Mouse (Mus musculus) CH12.LX (cell line): Measurements from ENCODE around the gene Slc39a5.

ENCODE experiments used
- CTCF ChIP-seq, 2 experiments: IDR thresholded peaks in 1 of 2; conservative IDR thresholded peaks in 1 of 2; 2 replicates each; pipeline ENCODE4 v1.5.1; 2011 to 2012; ENCODE audit warnings: low read depth in 2 of 2, low read length in 2 of 2, improper control_type of control experiment in 1 of 2, inconsistent platforms in 1 of 2, mild to moderate bottlenecking in 1 of 2, moderate library complexity in 1 of 2
- ELF1 ChIP-seq: IDR thresholded peaks from 2 replicates; pipeline ENCODE4 v1.6.1; 2014; ENCODE audit warnings: low read depth, mild to moderate bottlenecking, inconsistent platforms, low read length, improper control_type of control experiment
- EP300 ChIP-seq: IDR thresholded peaks from 2 replicates; pipeline ENCODE4 v1.6.1; 2011; ENCODE audit warnings: low read length, improper control_type of control experiment
- KAT2A ChIP-seq: IDR thresholded peaks from 2 replicates; pipeline ENCODE4 v1.6.1; 2012; ENCODE audit warnings: low read length, improper control_type of control experiment, inconsistent platforms; ENCODE audit not compliant: insufficient replicate concordance
- MAFK ChIP-seq: IDR thresholded peaks from 2 replicates; pipeline ENCODE4 v1.6.1; 2011; ENCODE audit warnings: low read length, improper control_type of control experiment; ENCODE audit not compliant: insufficient replicate concordance
- MAX ChIP-seq: IDR thresholded peaks from 2 replicates; pipeline ENCODE4 v1.6.1; 2011; ENCODE audit warnings: low read length, improper control_type of control experiment
- POLR2A ChIP-seq: IDR thresholded peaks from 2 replicates; pipeline ENCODE4 v1.6.1; 2011; ENCODE audit warnings: low read depth, mild to moderate bottlenecking, improper control_type of control experiment, low read length
- ZNF384 ChIP-seq: IDR thresholded peaks from 2 replicates; pipeline ENCODE4 v1.6.1; 2012; ENCODE audit warnings: low read depth, low read length, improper control_type of control experiment, inconsistent platforms

- TF ChIP-seq CTCF (conservative IDR thresholded peaks at IDR 0.05 in 1 of 2, IDR thresholded peaks at IDR 0.05 in 1 of 2; ENCODE audit: low read depth in 2 of 2, low read length in 2 of 2) = no peak
- TF ChIP-seq MAFK = no peak
- no peak for TF ChIP-seq ZNF384
- no peak for TF ChIP-seq POLR2A
- TF ChIP-seq EP300 = no peak
- no peak for TF ChIP-seq MAX
- TF ChIP-seq ELF1 = no peak
- TF ChIP-seq KAT2A = no peak
These were observed 23.6 kb upstream of the Slc39a5 start for GRCm38 (mm10) chr10:128424604-128425003.
